Mouse (Mus musculus): ENCODE results near the gene Cadm1.

GRCm38 (mm10) chr9:47856311-47856710 lies 326.3 kb downstream of the Cadm1 start:
- TF ChIP-seq EP300 (IDR thresholded peaks at IDR 0.05; ENCODE audit: insufficient read depth, low read depth, low read length) (no peak), CTCF (IDR thresholded peaks at IDR 0.05; ENCODE audit: low read depth, low read length) (no peak), POLR2A (IDR thresholded peaks at IDR 0.05; ENCODE audit: insufficient read depth, low read length) (no peak)

Data from ES-Bruce4 (cell line).